Mouse (Mus musculus) bone marrow macrophage, adult 2 months (primary cell): ENCODE data around the gene 4933417A18Rik.

ENCODE experiments used
- CTCF ChIP-seq: IDR thresholded peaks from 2 replicates; pipeline ENCODE4 v1.5.1; 2012; ENCODE audit warnings: low read depth, mild to moderate bottlenecking, low read length, moderate library complexity
- POLR2A ChIP-seq: IDR thresholded peaks from 2 replicates; pipeline ENCODE4 v1.6.1; 2012; ENCODE audit warnings: mild to moderate bottlenecking, low read depth, low read length, borderline replicate concordance

DNA sequence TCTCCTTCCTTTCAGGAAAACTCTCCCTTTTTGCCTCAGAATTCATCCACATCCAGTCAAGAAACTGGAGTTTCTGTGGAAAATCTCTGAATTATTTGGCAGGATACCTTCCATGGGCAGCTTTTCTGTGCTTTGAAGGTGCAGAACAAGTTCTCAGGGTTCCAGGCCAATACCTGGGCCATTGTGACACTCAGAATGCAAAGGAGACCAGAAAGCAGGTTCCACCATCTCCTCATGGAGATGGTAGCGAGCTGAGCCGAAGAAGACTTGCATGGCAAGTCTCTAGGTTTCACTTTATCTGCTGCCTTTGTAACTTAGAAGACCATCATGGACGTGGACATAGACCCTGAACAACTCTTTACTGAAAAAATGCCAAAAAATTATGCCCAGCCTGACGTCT is at the start of gene 4933417A18Rik, which contains the start of gene Fam217a:
- no peak for TF ChIP-seq POLR2A
- no peak for TF ChIP-seq CTCF
